Mouse (Mus musculus) frontal cortex, postnatal 14 days (tissue): ENCODE measurements around the gene Tshz2.

Experiments
- DNase-seq, 2 experiments: peaks; one replicate each; pipeline ENCODE4 v3.0.0; 2022; ENCODE audit warnings: low spot score in 2 of 2

Tshz2 gene

DNA sequence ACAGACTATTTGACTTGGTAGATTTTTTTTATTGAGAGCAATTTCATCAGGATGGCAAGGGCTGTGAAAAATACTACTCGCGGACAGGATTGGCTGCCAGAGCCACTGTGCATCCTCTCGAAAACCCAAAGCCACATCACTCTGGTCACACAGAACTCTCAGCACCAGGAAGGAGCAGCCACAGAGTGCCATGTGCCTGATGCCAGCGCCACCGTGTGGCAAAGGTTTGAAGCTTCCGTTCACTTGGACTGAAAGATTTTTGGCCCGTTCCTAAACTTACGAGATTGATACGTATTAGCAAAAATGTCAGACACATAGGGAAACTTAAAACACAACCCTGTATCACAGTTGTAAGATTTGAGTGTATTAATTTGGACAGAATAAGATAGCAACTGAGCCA lies 471.0 kb downstream of the Tshz2 start:
- peak in 1 of 2 experiments; percentile 52 for DNase-seq

- no peak for DNase-seq
Measured at GRCm38 (mm10) chr2:170104396-170104795, 471.6 kb downstream of the Tshz2 start.

DNA sequence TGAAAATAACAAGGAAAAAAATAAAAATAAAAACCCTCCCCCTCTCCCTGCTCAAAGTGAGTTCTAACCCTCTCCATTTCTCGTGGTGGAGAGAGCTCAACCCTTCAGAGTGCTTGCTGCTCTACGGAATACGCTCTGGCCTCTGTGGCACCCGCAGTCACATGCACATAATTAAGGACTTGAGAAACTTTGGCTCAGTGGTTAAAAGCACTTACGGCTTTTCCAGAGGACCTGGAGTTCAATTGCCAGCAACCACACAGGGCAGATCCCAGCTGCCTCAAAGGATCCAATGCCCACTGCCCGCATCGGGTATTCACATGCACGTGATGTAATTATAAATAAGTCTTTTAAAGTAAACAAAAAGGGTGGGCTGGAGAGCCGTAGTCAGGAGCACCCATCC lies 473.2 kb downstream of the Tshz2 start:
- DNase-seq, result no peak

DNA sequence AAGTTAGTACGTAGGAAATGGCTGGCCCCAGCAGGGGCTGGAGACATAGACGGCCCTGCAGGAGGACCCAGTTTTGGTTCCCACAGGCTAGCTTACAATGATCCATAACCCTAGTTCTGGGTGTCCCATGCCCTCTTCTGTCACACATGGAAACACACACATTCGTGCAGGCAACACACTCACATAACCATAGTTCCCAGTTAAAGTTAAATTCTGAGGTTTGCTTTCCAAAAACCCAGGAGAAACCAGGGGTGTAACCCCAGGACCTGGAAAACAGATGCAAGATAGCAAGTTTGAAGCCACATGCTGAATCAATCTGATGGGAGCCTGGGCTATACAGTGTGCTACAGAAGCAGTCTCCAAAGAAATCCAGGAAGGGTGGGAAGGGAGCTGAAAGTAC lies 475.0 kb downstream of the Tshz2 start:
- no peak for DNase-seq

GRCm38 (mm10) chr2:170109528-170109927 lies 476.7 kb downstream of the Tshz2 start:
- DNase-seq, result no peak

DNA sequence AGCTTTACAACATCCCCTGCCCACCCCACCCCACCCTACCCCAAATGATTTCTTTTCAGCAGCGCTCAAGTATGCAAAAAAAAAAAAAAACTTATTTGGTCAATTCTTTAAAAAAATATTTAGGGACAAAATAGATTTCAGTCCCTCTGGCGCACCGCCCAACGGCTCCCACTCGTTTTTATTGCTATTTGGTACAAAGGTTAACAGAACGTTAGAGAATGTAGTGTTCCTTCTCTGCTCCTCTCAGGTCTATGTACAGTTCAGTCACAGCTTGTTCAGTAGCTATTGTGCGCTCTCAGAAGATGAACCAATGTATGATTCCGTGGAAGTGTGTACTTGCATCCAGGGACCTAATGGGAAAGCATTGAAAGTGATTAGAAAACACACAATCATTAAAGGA lies 477.5 kb downstream of the Tshz2 start:
- DNase-seq, result no peak

- DNase-seq, result peak; percentile 42 to 73
Measured at GRCm38 (mm10) chr2:170116704-170117281, 484.0 kb downstream of the Tshz2 start.

- DNase-seq, result no peak
Measured at GRCm38 (mm10) chr2:170120139-170121027, 487.6 kb downstream of the Tshz2 start.
